Mouse (Mus musculus) CH12.LX (cell line): ENCODE measurements at regions not wholly inside any gene's neighbourhood (a gene's known extent, or its start where the extent isn't known, plus 50 kb on each side); places are given as distances from the start of the nearest gene placed in this dataset.

Experiments
- DNase-seq: peaks from one replicate; pipeline ENCODE4 v3.0.0-alpha.2; 2013; ENCODE audit errors: extremely low read depth
- H3K27ac ChIP-seq: 2 replicates; pipeline ENCODE4 v1.5.1; 2012; ENCODE audit warnings: low read depth, mild to moderate bottlenecking, control low read depth, moderate library complexity; ENCODE audit not compliant: insufficient read depth
- H3K27me3 ChIP-seq: replicated peaks from 2 replicates; pipeline ENCODE3; 2012; ENCODE audit warnings: inconsistent platforms
- H3K36me3 ChIP-seq, 2 experiments: replicated peaks in 1 of 2; 2 replicates each; pipeline versions ENCODE3 to v1.6.1; 2012; ENCODE audit warnings: inconsistent platforms in 1 of 2, low read length in 1 of 2, mild to moderate bottlenecking in 1 of 2, mixed read lengths in 1 of 2, moderate library complexity in 1 of 2; ENCODE audit not compliant: control insufficient read depth in 1 of 2, insufficient read depth in 1 of 2
- H3K4me1 ChIP-seq, 2 experiments: 2 replicates each; pipeline ENCODE4 v1.6.1; 2012; ENCODE audit warnings: inconsistent platforms in 1 of 2, moderate library complexity in 1 of 2; ENCODE audit not compliant: insufficient read depth in 2 of 2, control insufficient read depth in 1 of 2
- H3K4me2 ChIP-seq: 2 replicates; pipeline ENCODE4 v1.6.1; 2012; ENCODE audit warnings: low read depth, mild to moderate bottlenecking, control low read depth; ENCODE audit not compliant: poor library complexity, insufficient read depth, severe bottlenecking
- H3K4me3 ChIP-seq, 3 experiments: fragments of 150-350 bp in 1 of 3; sonication (generic) in 1 of 3; replicated peaks in 1 of 3; 2 replicates each; pipeline versions ENCODE3 to v1.5.1; 2011 to 2012; ENCODE audit warnings: low read depth in 2 of 3, low read length in 2 of 3, mild to moderate bottlenecking in 2 of 3, moderate library complexity in 2 of 3, control low read depth in 1 of 3, improper control_type of control experiment in 1 of 3, inconsistent platforms in 1 of 3, mixed read lengths in 1 of 3; ENCODE audit not compliant: poor library complexity in 1 of 3
- H3K79me2 ChIP-seq: replicated peaks from 2 replicates; pipeline ENCODE4 v1.6.1; 2012; ENCODE audit warnings: mild to moderate bottlenecking, moderate library complexity; ENCODE audit not compliant: control insufficient read depth, poor library complexity, insufficient read depth, severe bottlenecking; ENCODE audit errors: extremely low read depth
- H3K9ac ChIP-seq: 2 replicates; pipeline ENCODE4 v1.6.1; 2012; ENCODE audit warnings: low read depth, mild to moderate bottlenecking, control low read depth, moderate library complexity; ENCODE audit not compliant: insufficient read depth
- H3K9me3 ChIP-seq: replicated peaks from 2 replicates; pipeline ENCODE3; 2012; ENCODE audit warnings: low read length, inconsistent platforms, mixed read lengths
- BHLHE40 ChIP-seq: IDR thresholded peaks from 2 replicates; pipeline ENCODE4 v1.6.1; 2011; ENCODE audit warnings: mild to moderate bottlenecking, low read depth, low read length, improper control_type of control experiment
- CHD2 ChIP-seq: IDR thresholded peaks from 2 replicates; pipeline ENCODE4 v1.6.1; 2011; ENCODE audit warnings: low read length, improper control_type of control experiment
- ELF1 ChIP-seq: IDR thresholded peaks from 2 replicates; pipeline ENCODE4 v1.6.1; 2014; ENCODE audit warnings: low read depth, mild to moderate bottlenecking, inconsistent platforms, low read length, improper control_type of control experiment
- EP300 ChIP-seq: IDR thresholded peaks from 2 replicates; pipeline ENCODE4 v1.6.1; 2011; ENCODE audit warnings: low read length, improper control_type of control experiment
- ETS1 ChIP-seq: conservative IDR thresholded peaks from 2 replicates; pipeline ENCODE4 v1.6.1; 2012; ENCODE audit warnings: low read depth, mild to moderate bottlenecking, inconsistent platforms, low read length, improper control_type of control experiment, moderate library complexity
- GABPA ChIP-seq: IDR thresholded peaks from 2 replicates; pipeline ENCODE4 v1.6.1; 2012; ENCODE audit warnings: low read depth, low read length, improper control_type of control experiment, inconsistent platforms; ENCODE audit not compliant: insufficient replicate concordance
- JUN ChIP-seq: IDR thresholded peaks from 2 replicates; pipeline ENCODE4 v1.6.1; 2011; ENCODE audit warnings: low read depth, mild to moderate bottlenecking, low read length, improper control_type of control experiment, moderate library complexity; ENCODE audit not compliant: insufficient read depth
- JUND ChIP-seq: conservative IDR thresholded peaks from 2 replicates; pipeline ENCODE4 v1.6.1; 2011; ENCODE audit warnings: low read depth, low read length, improper control_type of control experiment
- KAT2A ChIP-seq: IDR thresholded peaks from 2 replicates; pipeline ENCODE4 v1.6.1; 2012; ENCODE audit warnings: low read length, improper control_type of control experiment, inconsistent platforms; ENCODE audit not compliant: insufficient replicate concordance
- MAFK ChIP-seq: IDR thresholded peaks from 2 replicates; pipeline ENCODE4 v1.6.1; 2011; ENCODE audit warnings: low read length, improper control_type of control experiment; ENCODE audit not compliant: insufficient replicate concordance
- MAX ChIP-seq: IDR thresholded peaks from 2 replicates; pipeline ENCODE4 v1.6.1; 2011; ENCODE audit warnings: low read length, improper control_type of control experiment
- MEF2A ChIP-seq: IDR thresholded peaks from 2 replicates; pipeline ENCODE4 v1.6.1; 2014; ENCODE audit warnings: low read depth, mild to moderate bottlenecking, inconsistent platforms, low read length, improper control_type of control experiment, borderline replicate concordance
- MXI1 ChIP-seq: IDR thresholded peaks from 2 replicates; pipeline ENCODE4 v1.6.1; 2011; ENCODE audit warnings: mild to moderate bottlenecking, low read depth, low read length, improper control_type of control experiment
- PAX5 ChIP-seq: IDR thresholded peaks from 2 replicates; pipeline ENCODE4 v1.6.1; 2012; ENCODE audit warnings: low read length, inconsistent platforms, mixed read lengths
- POLR2A ChIP-seq: IDR thresholded peaks from 2 replicates; pipeline ENCODE4 v1.6.1; 2011; ENCODE audit warnings: low read depth, mild to moderate bottlenecking, improper control_type of control experiment, low read length
- POLR2AphosphoS2 ChIP-seq: IDR thresholded peaks from 2 replicates; pipeline ENCODE4 v1.6.1; 2011; ENCODE audit warnings: low read depth, low read length, improper control_type of control experiment
- RAD21 ChIP-seq: IDR thresholded peaks from 2 replicates; pipeline ENCODE4 v1.6.1; 2011; ENCODE audit warnings: low read depth, mild to moderate bottlenecking, low read length, improper control_type of control experiment, moderate library complexity
- SIN3A ChIP-seq: IDR thresholded peaks from 2 replicates; pipeline ENCODE4 v1.6.1; 2012; ENCODE audit warnings: low read length, improper control_type of control experiment, inconsistent platforms
- SMC3 ChIP-seq: IDR thresholded peaks from 2 replicates; pipeline ENCODE4 v1.6.1; 2011; ENCODE audit warnings: low read depth, low read length, improper control_type of control experiment
- TBP ChIP-seq: conservative IDR thresholded peaks from 2 replicates; pipeline ENCODE4 v1.6.1; 2011; ENCODE audit warnings: low read depth, low read length, improper control_type of control experiment
- UBTF ChIP-seq: IDR thresholded peaks from 2 replicates; pipeline ENCODE4 v1.6.1; 2012; ENCODE audit warnings: low read depth, mild to moderate bottlenecking, inconsistent platforms, low read length, improper control_type of control experiment, moderate library complexity
- USF1 ChIP-seq: IDR thresholded peaks from 2 replicates; pipeline ENCODE4 v1.6.1; 2014; ENCODE audit warnings: low read depth, mild to moderate bottlenecking, inconsistent platforms, low read length, improper control_type of control experiment
- dilution Hi-C: fragments of 300-500 bp; cut with MboI; formaldehyde crosslinking; loops from 2 replicates; pipeline ENCODE4 v1.14.3; 2020; ENCODE audit warnings: low sequenced_read_pairs; ENCODE audit not compliant: extremely low pct_unique_long_range_greater_than_20kb, extremely low pct_ligation_motif_present
- in situ Hi-C: fragments of 300-500 bp; cut with MboI; formaldehyde crosslinking; loops from 3 replicates; pipeline ENCODE4 v1.14.3; 2019; ENCODE audit warnings: low sequenced_read_pairs, low pct_ligation_motif_present, low pct_unique_long_range_greater_than_20kb, mixed read lengths

- H3K9me3 ChIP-seq = no peaks in the 10 kb centered on the region
- dilution Hi-C loops = no loop called here
- TF ChIP-seq EP300 = no peak
- no peak overlapping the region for H3K4me3 ChIP-seq
- no peaks in the 10 kb centered on the region for H3K4me1 ChIP-seq
- DNase-seq = no peak
- no peaks in the 10 kb centered on the region for H3K79me2 ChIP-seq
- H3K27ac ChIP-seq = no peak overlapping the region
- H3K4me2 ChIP-seq = no peak overlapping the region
- H3K36me3 ChIP-seq = no peaks in the 10 kb centered on the region
- in situ Hi-C loops = no loop called here
- H3K9ac ChIP-seq = no peak overlapping the region
- H3K27me3 ChIP-seq = no peaks in the 10 kb centered on the region
Measured at GRCm38 (mm10) chrX:105346420-105346819, 153.2 kb upstream of the Cypt2 start.

- H3K79me2 ChIP-seq = no peaks in the 10 kb centered on the region
- H3K27ac ChIP-seq = no peak overlapping the region
- H3K4me3 ChIP-seq = no peak overlapping the region
- DNase-seq = no peak
- H3K4me1 ChIP-seq = no peaks in the 10 kb centered on the region
- in situ Hi-C loops = no loop called here
- no peak overlapping the region for H3K9ac ChIP-seq
- H3K36me3 ChIP-seq = no peaks in the 10 kb centered on the region
- no peaks in the 10 kb centered on the region for H3K27me3 ChIP-seq
- TF ChIP-seq SIN3A (no peak), JUND (no peak), POLR2A (no peak), MAX (no peak), ETS1 (no peak), SMC3 (no peak), UBTF (no peak)
- no peak overlapping the region for H3K4me2 ChIP-seq
- dilution Hi-C loops = no loop called here
- H3K9me3 ChIP-seq = no peaks in the 10 kb centered on the region
Measured at GRCm38 (mm10) chrX:105366284-105366683, 133.3 kb upstream of the Cypt2 start.

GRCm38 (mm10) chrX:105367979-105368378 is 131.6 kb upstream of the Cypt2 start:
- in situ Hi-C loops (no loop called here), dilution Hi-C loops (no loop called here)
- H3K27ac ChIP-seq = no peak overlapping the region
- no peaks in the 10 kb centered on the region for H3K79me2 ChIP-seq
- H3K36me3 ChIP-seq = no peaks in the 10 kb centered on the region
- TF ChIP-seq MAFK (no peak), POLR2A (no peak), PAX5 (no peak), JUND (no peak), USF1 (no peak), JUN (no peak), CHD2 (no peak), MEF2A (no peak), SIN3A (no peak), ELF1 (no peak), KAT2A (no peak), MXI1 (no peak), GABPA (no peak), POLR2AphosphoS2 (no peak), EP300 (no peak), TBP (no peak), RAD21 (no peak), BHLHE40 (no peak)
- H3K4me3 ChIP-seq = no peak overlapping the region
- no peak for DNase-seq
- no peaks in the 10 kb centered on the region for H3K9me3 ChIP-seq
- no peak overlapping the region for H3K9ac ChIP-seq
- H3K4me2 ChIP-seq = no peak overlapping the region
- H3K27me3 ChIP-seq = no peaks in the 10 kb centered on the region
- no peaks in the 10 kb centered on the region for H3K4me1 ChIP-seq
